Mouse (Mus musculus): ENCODE measurements around the gene Slc39a3.

GRCm38 (mm10) chr10:80997332-80997731 is 39.9 kb downstream of the Slc39a3 start:
- TF ChIP-seq ZNF384 (IDR thresholded peaks at IDR 0.05; ENCODE audit: low read depth, low read length) = no peak
- no peak for TF ChIP-seq ZC3H11A (IDR thresholded peaks at IDR 0.05; ENCODE audit: borderline replicate concordance, low read depth, low read length)
- no peak for TF ChIP-seq MAFK (IDR thresholded peaks at IDR 0.05; ENCODE audit: insufficient read depth, low read depth, low read length)
- TF ChIP-seq CHD2 (IDR thresholded peaks at IDR 0.05; ENCODE audit: low read depth, low read length) = no peak

Measured in ES-E14 (cell line).